Mouse (Mus musculus) testis, adult 2 months (tissue): Measurements from ENCODE around the gene Stk26. TPM values are rescaled to one million over a fixed set of nuclear protein-coding genes. Genes with fewer than 3 reads are reported as not detected.

Experiments
- H3K27ac ChIP-seq: fragments of 200-500 bp; 2 replicates; pipeline ENCODE4 v1.5.1; 2012; ENCODE audit warnings: low read depth, low read length; ENCODE audit not compliant: control insufficient read depth, insufficient read depth
- H3K27me3 ChIP-seq: fragments of 200-500 bp; 2 replicates; pipeline ENCODE4 v1.6.1; 2012; ENCODE audit warnings: mild to moderate bottlenecking, low read length, moderate library complexity; ENCODE audit not compliant: control insufficient read depth, insufficient read depth
- H3K36me3 ChIP-seq: fragments of 200-500 bp; 2 replicates; pipeline ENCODE4 v1.6.1; 2012; ENCODE audit warnings: mild to moderate bottlenecking, low read length; ENCODE audit not compliant: control insufficient read depth, insufficient read depth
- H3K4me1 ChIP-seq: fragments of 200-500 bp; 2 replicates; pipeline ENCODE4 v1.6.1; 2012; ENCODE audit warnings: low read length; ENCODE audit not compliant: control insufficient read depth, insufficient read depth
- H3K4me3 ChIP-seq: fragments of 200-500 bp; 2 replicates; pipeline ENCODE4 v1.5.1; 2012; ENCODE audit warnings: low read depth, mild to moderate bottlenecking, low read length, moderate library complexity, mixed read lengths; ENCODE audit not compliant: control insufficient read depth
- CTCF ChIP-seq: fragments of 200-500 bp; IDR thresholded peaks from 2 replicates; pipeline ENCODE4 v1.5.1; 2012; ENCODE audit warnings: low read depth, mild to moderate bottlenecking, inconsistent platforms, low read length, moderate library complexity; ENCODE audit not compliant: control insufficient read depth, insufficient read depth, insufficient replicate concordance
- POLR2A ChIP-seq: fragments of 200-500 bp; IDR thresholded peaks from 2 replicates; pipeline ENCODE4 v1.6.1; 2012; ENCODE audit warnings: low read depth, mild to moderate bottlenecking, inconsistent platforms, low read length, moderate library complexity; ENCODE audit not compliant: control insufficient read depth
- polyA plus RNA-seq: library from polyadenylated mRNA; depleted of rRNA; stranded (reverse); fragments of >200 nt; gene quantifications from 2 replicates; pipeline ENCODE4 v1.2.3, GENCODE M21; 2012; rRNA removed

Gene Stk26
- polyA plus RNA-seq, 1 experiment: 3.0 TPM

DNA sequence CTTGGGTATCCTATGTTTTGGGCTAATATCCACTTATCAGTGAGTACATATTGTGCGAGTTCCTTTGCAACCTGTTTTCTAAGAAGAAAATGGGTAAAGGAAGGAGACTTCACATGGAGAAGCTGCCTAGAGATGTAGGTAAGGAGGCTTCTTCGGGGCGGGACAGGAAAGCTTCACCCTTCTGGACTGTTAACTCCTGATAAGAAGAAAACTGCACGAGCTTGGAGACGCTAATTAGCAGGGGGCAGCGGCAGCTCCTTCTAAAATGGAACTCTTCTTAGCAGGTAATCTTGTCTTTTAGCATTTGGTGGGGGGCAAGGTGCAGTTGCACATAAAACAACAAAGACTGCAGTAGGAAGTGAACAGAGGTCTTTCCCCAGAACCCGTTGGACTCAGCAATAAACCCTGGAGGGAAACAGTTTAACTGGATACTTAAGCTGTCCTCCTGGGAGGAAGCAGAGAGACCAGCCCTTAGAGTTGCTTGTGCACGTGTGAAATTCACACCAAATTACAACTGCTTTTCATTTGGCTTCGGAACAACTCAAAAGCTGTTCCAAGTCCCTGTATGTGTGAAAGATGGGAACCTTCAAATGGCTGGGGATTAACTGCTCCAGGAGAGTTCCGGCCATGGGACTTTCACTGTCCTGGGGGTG, 86.2 kb downstream of the Stk26 start:
- H3K4me1 ChIP-seq: no peaks in the 10 kb centered on the region; the same call in none of the 2 replicates
- TF ChIP-seq POLR2A (no peak), CTCF (no peak)
- H3K27me3 ChIP-seq: no peaks in the 10 kb centered on the region
- no peaks in the 10 kb centered on the region for H3K36me3 ChIP-seq
- H3K27ac ChIP-seq: no peak overlapping the region
- no peak overlapping the region for H3K4me3 ChIP-seq

DNA sequence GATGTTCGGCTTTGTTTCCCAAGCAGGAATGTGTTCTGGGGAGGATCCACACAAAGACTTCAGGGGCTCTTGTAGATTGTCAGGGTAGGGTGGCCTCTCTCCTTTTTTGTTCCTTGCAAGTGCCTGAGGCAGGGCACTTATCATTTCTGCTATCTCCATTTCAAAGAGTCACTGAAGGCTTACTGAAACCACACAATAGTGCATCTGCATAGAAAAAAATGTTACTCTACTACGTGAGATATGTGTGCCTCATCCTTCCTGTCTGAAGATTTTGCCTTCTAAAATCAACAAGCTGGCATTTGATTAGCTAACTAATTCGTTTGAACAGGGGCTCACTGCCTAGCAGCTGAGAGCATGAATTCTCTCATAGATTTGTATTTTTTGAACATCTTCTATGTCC, 89.5 kb downstream of the Stk26 start:
- TF ChIP-seq POLR2A: no peak
- TF ChIP-seq CTCF: no peak
- Histone ChIP-seq H3K27ac (no peak overlapping the region), H3K27me3 (no peaks in the 10 kb centered on the region), H3K4me3 (no peak overlapping the region), H3K4me1 (no peaks in the 10 kb centered on the region; the same call in 1 of the 2 replicates), H3K36me3 (no peaks in the 10 kb centered on the region)

DNA sequence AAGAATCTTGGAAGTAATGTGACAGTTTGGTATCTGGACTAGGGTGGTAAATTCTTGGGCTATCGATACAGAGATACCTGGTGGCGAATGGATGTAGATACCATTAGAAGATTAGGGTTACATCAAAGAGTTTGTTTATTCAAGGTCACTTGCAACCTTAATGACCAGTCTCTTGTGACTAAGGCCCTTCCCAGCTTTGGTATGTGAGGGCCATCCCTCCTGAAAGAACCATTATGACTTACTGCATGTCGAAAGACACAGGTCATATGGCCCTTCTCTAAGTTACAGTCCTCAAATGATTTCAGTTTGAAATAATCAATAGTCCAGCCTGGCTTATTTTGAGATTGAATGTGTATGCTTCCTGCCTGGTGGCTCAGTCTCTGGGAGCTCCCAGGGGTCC, 96.3 kb downstream of the Stk26 start:
- Histone ChIP-seq H3K36me3 (no peaks in the 10 kb centered on the region), H3K27me3 (no peaks in the 10 kb centered on the region), H3K4me3 (no peak overlapping the region), H3K27ac (no peak overlapping the region), H3K4me1 (no peaks in the 10 kb centered on the region)
- no peak for TF ChIP-seq CTCF
- no peak for TF ChIP-seq POLR2A

DNA sequence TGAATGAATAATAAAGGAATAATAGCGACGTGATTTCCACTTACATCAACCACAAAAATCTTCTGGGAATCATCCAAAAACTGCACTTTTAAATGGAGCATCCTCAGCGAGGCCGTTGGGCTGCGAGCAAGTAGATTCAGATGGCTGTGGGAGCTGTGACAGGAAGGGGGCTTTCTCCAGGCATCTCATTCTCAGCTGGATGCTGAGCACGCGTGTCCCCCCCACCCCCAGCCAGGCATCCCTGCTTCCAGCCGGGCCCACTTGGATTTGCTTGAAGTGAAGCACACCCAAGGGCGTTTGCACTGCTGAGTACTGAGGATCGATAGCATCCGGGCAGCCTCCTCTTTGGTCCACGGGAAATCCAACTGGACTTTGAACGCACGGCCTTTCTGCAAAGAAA, 101.8 kb downstream of the Stk26 start, which contains the start of gene Frmd7:
Gene Frmd7, minus strand, starts transcription at position 101 of the 400 bp plus-strand sequence.
- no peak within 1 kb of the TSS for H3K4me3 ChIP-seq
- H3K36me3 ChIP-seq: no peaks in the 10 kb centered on the region
- TF ChIP-seq POLR2A: no peak
- no peak for TF ChIP-seq CTCF
- H3K27ac ChIP-seq: no peak within 1 kb of the TSS
- no peaks in the 10 kb centered on the region for H3K4me1 ChIP-seq
- H3K27me3 ChIP-seq: no peaks in the 10 kb centered on the region

Other genes starting within 250 kb of the Stk26 start
- gene Frmd7, start 101.7 kb downstream of the Stk26 start, polyA plus RNA-seq: 0.36 TPM in 2 replicates
- gene Rap2c, start 177.0 kb downstream of the Stk26 start, polyA plus RNA-seq: 0.89 and 1.5 TPM in 2 replicates